Mouse (Mus musculus) adrenal gland, postnatal 4 days (tissue): Measurements from ENCODE around the gene Ror2. TPM values are rescaled to one million over a fixed set of nuclear protein-coding genes. Genes with fewer than 3 reads are reported as not detected.

Source experiments
- DNase-seq, 2 experiments: peaks; one replicate each; pipeline ENCODE4 v3.0.0; 2021 to 2022; ENCODE audit warnings: low spot score in 2 of 2, mixed read lengths in 2 of 2
- total RNA-seq, 2 experiments: library from RNA; stranded (reverse); gene quantifications; 2 replicates each; pipeline ENCODE4 v1.2.3; 2021

Gene Ror2
- total RNA-seq, 2 experiments from 2014 or later = 12.8 to 13.1 TPM

DNA sequence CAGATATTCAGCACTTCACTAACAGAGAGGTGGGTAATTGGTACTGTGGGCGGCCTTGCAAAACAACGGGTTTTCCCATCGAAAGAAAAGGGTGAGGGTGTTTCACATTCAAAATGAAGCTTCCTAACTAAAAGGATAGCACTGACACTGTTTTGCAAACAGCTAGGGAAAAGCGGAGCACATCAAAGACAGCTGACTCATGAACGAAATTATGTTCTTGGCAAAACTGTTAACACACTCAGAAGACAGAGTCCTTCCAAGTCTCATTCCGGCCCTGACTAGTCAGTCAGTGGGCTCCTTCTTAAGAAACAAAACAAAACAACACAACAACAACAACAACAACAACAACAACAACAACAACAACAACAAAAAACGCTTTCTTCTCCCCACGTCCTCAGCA lies 10.1 kb downstream of the Ror2 start:
- no peak for DNase-seq

DNA sequence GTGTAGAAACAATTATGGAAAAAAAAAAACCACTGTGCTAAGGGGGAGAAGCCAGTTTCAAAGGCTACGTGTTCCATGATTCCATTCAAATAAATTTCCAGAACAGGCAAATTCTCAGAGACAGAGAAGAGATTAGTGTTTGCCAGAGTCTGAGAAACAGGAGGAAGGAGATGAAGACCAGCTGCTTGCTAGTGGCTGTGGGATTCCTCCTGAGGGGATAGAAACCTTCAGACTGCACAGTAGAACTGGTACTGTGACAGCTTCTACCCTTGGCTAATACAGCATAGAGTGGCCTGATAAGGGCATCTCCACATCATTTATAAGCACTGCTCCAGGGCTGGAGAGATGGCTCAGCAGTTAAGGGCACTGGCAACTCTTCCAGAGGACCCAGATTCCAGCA lies 11.2 kb downstream of the Ror2 start:
- DNase-seq = no peak

DNA sequence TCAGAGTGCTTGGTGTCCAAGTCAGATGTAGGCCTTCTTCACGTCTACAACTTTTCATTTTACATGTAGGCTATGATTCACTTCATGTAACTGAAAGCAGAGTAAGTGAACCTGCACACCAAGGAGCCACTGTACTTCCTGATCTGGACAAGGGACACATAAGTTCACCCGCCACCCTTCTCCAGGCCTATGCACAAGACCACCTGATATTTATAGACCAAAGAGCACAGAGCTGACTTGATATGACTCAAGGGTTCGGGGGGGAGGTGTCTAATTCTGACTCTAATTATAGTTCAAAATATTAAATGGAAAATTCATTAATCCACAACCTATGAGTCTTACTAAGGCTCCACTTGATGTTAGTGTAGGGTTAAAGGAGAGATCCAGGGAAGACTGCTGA lies 14.3 kb downstream of the Ror2 start:
- no peak for DNase-seq

DNA sequence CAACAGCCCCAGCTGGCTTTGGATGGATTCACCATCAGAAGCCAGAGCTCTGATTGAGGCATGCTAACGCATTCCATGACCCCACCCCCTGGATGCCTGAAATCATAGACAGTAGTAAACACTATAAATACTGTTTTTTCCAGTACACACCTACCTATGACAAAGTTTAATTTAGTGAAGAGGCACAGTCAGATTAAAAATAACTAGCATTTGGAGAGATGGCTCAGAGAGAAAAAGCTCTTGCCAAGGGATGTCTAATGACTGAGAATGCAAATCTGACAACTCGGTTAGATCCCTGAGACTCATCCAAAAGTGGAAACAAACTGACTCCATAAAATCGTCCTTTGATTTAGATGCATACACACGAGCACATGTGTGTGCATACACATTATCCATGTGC lies 15.4 kb downstream of the Ror2 start:
- no peak for DNase-seq

DNA sequence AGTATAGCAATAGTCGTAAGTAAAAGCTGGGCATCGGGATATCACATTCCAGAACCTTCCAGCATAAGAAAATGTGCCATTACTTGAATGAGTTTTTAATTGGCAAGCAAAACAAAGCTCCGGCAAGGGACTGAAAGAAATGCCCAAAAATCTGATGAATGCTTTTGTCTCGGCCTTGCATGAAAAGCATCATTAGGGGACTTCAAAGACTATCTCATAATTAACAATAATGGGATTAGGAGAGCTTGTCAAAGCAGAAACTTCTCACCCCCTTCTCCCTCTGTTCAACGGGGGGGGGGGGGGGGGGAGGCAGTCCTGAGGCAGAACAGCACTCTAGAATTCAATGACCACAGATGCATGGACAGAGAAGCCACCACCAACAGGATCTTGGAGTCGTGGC lies 17.4 kb downstream of the Ror2 start:
- DNase-seq = no peak

DNA sequence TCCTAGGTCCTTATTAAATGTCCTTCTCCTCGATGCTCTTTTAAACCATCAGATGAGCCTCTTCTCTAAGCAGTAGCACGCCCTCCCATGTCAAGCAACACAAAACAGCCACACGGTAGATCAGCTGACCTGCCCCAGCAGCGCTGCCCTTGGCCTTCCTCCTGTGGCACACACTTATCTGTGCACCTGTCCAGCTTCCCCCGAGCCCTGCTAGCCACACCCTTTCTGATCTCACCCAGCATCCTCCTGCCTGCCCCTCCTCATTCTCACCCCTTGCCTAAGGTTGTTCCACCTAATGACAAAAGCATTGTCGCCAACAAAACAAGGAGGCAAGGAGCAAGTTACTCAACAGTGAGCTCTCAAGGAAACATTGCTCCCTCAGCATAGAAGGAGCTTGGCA lies 18.1 kb downstream of the Ror2 start:
- no peak for DNase-seq

DNA sequence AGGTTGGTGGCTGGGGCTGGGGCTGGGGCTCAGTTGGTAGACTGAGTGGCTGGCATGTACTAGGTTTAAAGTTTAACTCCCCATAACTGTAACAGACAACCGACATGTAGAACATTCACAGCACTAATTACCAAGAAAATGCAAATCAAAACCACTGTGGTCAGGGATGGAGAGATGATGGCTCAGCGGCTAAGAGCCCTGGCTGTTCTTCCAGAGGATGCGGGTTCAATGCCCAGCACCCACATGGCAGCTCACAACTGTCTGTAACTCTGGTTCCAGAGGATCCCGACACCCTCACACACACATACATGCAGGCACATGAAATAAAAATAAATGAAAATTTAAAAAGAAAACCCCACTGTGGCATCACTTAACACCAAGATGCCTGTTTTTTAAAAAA lies 18.8 kb downstream of the Ror2 start:
- DNase-seq = no peak

DNA sequence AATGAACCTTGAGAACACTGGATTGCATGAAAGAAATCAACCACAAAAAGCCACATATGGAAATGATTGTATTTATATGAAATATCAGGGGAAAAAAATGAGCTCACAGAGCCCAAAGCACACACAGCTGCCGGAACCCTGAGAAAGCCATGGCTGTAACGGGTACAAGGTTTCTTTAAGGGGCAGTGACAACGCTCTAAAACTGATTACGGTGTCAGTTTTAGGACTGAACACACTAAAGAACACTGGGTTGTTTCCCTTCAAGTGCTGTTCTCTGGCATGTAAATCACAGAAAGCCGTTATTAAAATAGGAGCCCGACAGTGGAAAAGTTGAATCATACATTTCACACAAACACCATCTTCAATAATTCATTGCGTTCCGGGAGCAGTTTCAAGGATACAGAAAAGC lies 19.4 kb downstream of the Ror2 start:
- no peak for DNase-seq

DNA sequence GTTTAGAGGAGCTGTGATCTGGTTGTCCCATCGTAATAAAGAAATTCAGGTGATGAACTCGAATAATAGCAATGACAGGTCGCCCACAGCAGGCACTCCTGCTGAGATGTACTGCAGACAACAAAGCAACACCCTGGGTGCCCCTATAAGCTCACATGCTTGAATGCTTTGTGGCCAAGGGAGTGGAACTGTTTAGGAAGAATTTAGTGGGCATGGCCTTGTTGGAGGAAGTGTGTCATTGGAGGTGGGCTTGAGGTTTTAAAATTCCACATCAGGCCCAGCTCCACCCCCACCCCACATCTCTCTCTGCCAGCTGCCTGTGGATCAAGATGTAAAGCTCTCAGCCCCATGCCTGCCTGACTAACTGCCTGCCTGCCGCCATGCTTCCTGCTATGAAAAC lies 21.0 kb downstream of the Ror2 start:
- DNase-seq = no peak

DNA sequence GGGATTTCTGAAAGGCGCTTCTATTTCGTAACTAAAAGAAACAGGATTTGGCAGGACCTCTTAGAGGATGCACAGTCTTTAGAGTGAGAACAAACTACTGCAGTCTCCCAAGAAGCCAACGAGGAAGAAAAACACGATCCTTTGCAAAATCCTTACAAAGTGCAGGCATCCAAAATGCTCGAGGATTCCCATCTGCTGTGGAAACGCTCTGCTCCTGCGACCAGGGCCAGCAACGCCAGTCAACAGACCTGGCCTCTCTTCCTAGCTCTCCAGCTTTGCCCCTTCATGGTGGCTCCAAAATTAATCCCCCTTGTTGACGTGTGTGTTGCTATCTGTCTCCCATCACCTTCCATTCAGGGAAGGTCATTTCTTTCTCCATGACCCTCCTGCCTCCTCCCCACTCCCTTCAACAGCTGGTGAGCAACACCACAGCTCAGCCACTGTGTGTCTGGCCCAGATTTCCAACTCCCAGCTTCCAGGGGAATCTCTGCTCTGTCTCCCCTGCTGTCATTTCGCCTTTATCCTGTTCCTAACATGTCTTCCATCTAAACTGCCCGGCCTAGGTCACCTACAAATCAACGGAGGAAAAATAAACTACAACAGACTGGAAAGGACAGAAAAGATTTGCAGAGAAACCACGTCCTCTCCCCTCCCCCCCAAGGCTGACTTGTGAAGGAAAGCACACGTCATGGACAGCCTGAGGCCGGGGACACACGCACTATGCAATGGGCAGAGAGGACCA lies 23.2 kb downstream of the Ror2 start:
- no peak for DNase-seq

DNA sequence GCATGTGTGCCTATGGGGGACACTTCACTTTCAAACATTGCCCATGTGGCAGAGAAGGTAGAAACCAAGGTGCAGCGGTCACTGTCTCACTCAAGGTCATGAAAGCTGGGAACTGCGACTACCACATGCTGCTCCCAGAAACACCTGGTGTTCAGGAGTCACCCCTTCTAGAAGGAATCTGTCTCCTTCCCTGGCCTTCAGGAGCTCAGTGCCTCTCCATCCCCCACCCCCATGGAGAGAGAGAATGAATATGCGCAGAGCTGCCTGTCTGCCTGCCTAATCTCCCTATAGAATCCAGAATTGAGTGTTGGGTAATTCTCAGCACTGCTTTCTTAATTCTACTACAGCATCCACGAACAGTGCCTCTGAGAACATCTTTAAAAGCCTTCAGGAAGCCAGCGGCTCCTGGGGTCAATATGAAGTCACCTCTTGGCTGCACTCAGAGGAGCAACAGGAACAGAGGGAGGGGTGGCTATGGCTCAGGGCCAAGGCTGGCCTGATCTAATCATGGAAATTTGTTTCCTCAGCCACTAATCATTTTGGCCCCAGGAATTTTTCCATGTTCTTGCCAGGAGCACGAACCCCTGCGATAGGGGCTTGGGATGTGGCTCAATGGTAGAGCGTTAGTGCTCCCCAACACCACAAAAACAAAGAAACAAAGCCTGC lies 24.7 kb downstream of the Ror2 start:
- DNase-seq = no peak

DNA sequence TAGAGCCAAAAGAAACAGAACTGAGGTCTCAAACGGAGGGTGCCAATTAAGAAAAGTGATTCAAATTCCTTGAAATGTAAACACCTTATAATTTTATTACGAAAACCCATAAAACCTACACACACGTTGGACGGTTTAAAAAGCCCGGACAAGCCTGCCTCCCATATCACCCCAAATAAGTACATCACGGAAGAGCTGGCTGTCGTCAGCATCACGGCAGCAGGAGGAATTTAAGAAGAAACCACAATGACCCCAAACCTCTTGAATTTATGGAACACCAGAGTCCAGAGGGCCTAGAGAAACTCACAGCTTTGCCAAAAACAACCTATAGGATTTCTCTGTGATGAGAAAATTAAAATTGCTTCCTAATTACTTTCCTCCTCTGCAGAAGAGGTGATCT lies 27.0 kb downstream of the Ror2 start:
- DNase-seq = no peak

DNA sequence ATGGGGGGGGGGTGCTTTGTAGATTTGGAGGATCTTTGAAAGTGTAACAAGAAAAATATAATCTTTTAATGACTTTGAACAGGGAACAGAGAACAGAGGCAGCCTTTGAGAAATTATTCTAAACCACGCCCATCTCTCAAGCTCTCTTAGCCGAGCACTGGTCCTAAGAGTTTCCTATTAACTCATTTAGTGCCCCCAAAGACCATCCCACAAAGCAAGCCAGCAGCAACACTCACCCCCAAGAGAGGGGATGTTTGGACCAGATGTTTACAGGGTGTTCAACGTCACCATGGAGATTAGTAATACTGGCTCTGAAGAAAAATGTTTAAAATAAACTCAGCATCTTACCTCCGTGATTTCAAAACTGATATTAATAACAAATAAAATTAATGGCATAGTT lies 27.4 kb downstream of the Ror2 start:
- no peak for DNase-seq

DNA sequence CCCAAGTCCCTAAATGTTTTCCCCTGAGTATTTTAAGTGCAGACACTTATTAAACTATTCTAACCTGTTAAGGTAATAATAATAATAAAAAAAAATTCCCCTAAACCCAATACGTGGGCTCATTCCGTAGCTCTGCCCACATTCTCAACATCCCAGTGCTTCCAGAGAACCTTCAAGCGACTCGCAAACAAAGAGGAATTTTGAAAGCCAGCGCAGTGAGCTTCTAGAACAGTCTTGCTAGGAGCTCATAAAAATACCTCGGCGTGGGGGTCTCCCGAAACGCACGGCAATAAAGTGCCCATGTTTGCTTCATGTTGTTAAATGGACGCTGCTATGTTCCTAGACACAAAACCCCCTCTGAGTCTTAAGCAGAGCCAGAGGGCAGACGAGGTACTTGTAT lies 32.7 kb downstream of the Ror2 start:
- no peak for DNase-seq

DNA sequence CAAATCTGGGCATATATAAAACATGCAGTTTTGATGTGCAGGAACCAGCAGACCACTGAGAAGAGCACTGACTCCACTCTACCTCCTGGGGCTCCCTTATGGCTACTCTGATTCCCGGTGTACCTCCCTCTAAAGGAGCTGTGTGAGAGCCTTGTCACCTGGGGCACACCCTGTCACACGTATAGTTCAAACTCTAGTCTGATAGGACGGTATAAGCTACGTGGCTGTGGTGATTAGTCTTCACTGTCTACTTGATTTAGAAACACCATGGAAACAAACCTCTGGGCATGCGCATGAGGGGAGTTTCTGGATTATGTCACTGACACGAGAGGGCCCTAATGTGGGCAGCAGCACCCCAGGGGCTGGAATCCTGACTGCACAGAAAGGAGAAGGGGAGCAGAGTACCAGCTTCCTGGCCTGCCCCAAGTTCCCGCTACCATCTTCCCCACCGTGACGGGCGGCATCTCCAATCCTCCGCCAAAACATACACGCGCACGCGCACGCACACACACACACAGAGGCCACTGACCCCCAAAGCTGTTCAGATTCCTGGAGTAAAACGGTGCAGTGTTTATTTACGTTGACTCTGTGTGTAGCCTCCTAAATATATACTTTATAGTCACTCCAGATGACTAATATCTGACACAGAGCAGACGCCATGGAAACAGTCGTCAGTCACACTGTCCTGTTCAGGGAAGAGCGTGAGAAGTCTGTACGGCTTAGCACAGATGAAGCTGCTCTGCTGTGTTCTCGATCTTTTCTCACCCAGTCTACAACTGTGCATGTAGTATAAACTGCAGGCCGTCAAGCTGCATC lies 37.1 kb downstream of the Ror2 start:
- DNase-seq = no peak

DNA sequence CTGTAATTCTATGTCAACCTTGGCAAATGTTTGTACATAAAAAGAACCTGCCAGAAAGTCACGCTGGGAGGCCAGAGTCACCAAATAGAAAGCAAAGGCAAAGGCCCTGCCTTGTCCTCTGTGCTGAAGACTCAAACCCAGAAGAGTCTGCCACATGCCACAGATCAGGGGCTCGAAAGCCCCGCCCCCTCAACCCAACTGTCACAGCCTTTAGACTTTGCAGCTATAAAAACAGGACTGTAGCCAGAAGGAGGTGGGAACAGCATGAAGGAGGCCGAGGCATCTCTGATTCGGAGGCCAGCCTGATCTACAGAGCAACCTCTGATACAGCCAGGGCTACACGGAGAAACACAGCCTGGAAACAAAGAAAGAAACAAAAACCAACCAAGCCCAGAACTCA lies 37.8 kb downstream of the Ror2 start:
- DNase-seq = no peak

DNA sequence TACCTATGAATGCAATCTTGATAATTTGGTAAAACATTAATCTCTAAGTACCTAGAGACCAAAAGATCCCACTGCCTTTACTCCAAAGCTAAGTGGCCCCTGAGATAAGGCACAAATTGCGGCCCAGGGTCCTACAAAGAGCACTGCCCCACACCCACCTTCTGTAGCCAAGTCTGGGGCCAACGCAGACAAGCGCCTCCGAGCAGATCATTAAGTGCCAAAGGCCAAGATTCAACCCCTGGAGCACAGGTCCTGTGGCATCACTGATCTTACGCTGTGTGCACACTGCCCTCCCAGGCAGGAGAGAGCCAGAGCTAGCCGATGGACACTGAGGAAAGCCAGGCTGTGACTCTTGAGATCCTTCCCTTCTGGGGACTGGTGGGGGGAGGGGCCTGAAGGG lies 38.7 kb downstream of the Ror2 start:
- no peak for DNase-seq

DNA sequence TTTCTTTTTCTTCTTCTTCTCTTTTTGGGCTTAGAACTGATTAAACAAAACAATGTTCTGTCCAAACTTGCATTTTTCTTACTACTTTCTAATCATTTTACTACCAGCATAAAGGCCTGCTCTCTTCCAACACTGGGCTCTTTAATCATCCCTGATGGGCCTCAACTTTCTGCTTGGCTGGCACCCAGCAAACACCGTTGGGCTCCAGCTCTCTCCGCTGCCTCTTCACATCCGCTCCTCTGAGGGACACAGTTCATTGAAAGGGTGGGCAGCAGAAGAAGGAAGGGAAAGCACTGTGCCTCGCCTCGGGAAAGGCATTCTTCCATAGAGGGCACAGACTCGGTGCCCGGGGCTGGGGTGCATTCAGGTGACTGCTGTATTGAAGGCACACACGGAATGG lies 41.8 kb downstream of the Ror2 start:
- DNase-seq = no peak

DNA sequence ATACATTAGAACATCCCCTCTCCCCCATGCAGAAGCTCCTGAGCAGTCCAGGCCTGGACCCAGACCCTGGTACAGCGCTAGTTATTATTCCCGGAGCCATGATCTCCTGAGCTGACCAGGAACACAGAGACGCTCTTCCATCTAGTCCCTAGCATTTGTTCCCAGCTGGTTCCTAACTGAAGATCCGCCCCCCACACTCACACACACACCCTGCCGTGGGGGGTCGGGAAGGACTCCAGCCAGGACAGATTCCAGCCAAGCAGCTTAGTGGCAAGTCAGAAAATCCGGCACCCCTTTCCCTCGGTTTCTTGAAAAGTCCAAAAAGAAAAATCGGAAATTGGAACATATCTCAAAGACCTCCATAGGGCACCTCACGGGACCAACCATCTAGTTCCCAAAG lies 48.5 kb downstream of the Ror2 start:
- no peak for DNase-seq

DNA sequence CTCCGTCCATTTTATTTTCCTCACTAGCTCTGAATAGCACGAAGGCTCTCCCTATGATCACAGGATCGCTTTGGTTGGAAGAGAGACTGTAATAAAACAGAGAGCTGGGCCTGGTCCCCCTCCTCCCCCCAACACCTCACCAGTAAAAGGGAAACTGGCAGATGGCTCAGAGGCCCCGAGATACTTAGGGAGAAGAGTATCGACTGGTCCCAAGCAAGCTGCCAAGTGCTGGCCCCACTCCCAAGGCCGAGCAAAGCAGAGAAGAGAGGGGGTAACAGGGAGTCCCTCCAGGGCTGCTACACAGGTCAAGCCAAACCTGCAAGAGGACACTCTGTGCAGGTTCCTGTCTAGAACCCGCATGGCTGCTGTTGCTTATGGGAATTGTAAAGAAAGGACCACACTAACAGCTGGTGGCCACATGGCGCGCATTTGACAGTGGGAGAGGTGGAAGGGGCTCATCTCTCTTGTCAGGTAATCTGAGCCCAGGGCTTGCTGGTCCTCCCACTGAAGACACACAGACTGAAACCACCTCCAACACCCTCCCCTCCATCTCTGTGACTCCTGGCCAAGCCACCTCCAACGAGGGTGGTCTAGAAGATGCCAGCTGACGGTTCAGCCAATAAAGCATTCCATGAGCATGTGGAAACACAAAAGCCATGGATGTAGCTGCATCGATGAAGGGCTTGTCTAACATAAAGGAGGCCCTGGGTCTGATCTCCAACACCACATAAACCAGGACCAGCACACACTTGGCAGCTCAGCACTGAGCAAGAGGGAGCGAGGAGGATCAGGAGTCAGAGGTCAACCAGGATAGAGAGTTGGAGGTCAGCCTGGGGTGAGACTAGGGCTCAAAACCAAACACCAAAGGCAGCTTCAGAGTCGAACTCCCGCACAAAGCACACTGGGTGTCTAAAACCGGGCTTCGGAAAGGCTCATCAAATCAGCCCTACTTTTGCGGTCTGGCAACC lies 49.2 kb downstream of the Ror2 start:
- DNase-seq = no peak

DNA sequence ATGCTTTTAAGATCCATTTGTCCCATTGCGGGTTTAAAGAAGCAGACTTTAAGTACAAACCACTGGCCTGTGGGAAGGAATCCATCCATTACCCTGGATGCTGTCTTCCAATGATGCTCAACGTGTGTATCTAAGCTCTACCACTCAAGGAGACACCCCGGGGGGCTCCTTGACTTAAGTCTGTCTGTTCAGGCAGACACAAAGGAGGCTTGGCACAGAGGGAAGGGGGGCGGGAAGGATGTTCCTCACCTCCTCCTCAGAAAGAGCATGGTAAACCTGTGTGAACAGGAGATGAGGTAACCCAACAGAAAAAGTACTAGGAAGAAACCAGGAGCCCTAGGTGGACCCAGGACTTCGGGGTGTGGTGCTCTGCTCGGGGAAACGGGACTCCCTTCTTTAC lies 50.0 kb downstream of the Ror2 start:
- no peak for DNase-seq
